Comparison of ENCODE assay signal across 15 mouse cellular contexts in genomic region chr15:23052006-23052405, GRCm38 (mm10).
"Had no signal": no experiment of that assay in that cellular context is flagged by ENCODE, and none has a peak within 500 bp of the region (broad histone marks: within the 10 kb centered on the region; RNA-seq: fewer than 3 reads in every experiment).

No protein-coding gene starts in this region.

- H3K4me1 ChIP-seq: limb, embryonic 13.5 days; midbrain, embryonic 13.5 days; neural tube, embryonic 12.5 days had no signal

- H3K27me3 ChIP-seq: limb, embryonic 13.5 days; midbrain, embryonic 13.5 days; neural tube, embryonic 12.5 days had no signal

- H3K27ac ChIP-seq: kidney, postnatal 0 days; layer of hippocampus, adult 2 months; limb, embryonic 13.5 days; liver, embryonic 14.5 days; midbrain, embryonic 13.5 days; neural tube, embryonic 12.5 days had no signal

- H3K9ac ChIP-seq: limb, embryonic 13.5 days; liver, embryonic 14.5 days; midbrain, embryonic 13.5 days; neural tube, embryonic 12.5 days had no signal

- H3K9me3 ChIP-seq: limb, embryonic 13.5 days; midbrain, embryonic 13.5 days; neural tube, embryonic 12.5 days had no signal

- DNase-seq: kidney, adult 8-10 months; kidney, postnatal 4 days; left cerebral cortex, postnatal 4 days; lung, adult 18-20 months; lung, postnatal 36 days; retina, postnatal 1 day; right cerebral cortex, postnatal 25 days; thymus, postnatal 4 days had no signal

- H3K36me3 ChIP-seq: limb, embryonic 13.5 days; midbrain, embryonic 13.5 days; neural tube, embryonic 12.5 days had no signal

- H3K4me2 ChIP-seq: limb, embryonic 13.5 days; midbrain, embryonic 13.5 days; neural tube, embryonic 12.5 days had no signal

- ATAC-seq: midbrain, embryonic 13.5 days had no signal

- H3K4me3 ChIP-seq: layer of hippocampus, adult 2 months; limb, embryonic 13.5 days; midbrain, embryonic 13.5 days; myocyte; neural tube, embryonic 12.5 days had no signal
